Mouse (Mus musculus) limb, embryonic 14.5 days (tissue): ENCODE measurements around the gene Ina. TPM values are rescaled to one million over a fixed set of nuclear protein-coding genes. Genes with fewer than 3 reads are reported as not detected.
"Not testable (repeated sequence)": the region's sequence is repeated elsewhere in the genome, so short reads cannot be mapped to it uniquely, and the experiment has no call there.

Source experiments
- ATAC-seq: fragments of 200-750 bp; cut with Nextera tagmentation; 2 replicates; pipeline ENCODE4 v1.8.0; 2017; ENCODE audit warnings: low read depth, moderate number of reproducible peaks, moderate TSS enrichment; ENCODE audit not compliant: low FRiP score
- DNase-seq: peaks from one replicate; pipeline ENCODE4 v3.0.0-alpha.2; 2015; ENCODE audit warnings: low spot score
- H3K27ac ChIP-seq: fragments of 300-500 bp; sonication (generic); replicated peaks from 2 replicates; pipeline ENCODE4 v1.5.1; 2014; ENCODE audit warnings: low read depth, mild to moderate bottlenecking, low read length, moderate library complexity, mixed read lengths
- H3K27me3 ChIP-seq: fragments of 300-500 bp; sonication (generic); 2 replicates; pipeline ENCODE4 v1.6.1; 2014; ENCODE audit warnings: low read length, mixed read lengths; ENCODE audit not compliant: control insufficient read depth, insufficient read depth
- H3K36me3 ChIP-seq: fragments of 300-500 bp; sonication (generic); 2 replicates; pipeline ENCODE4 v1.6.1; 2014; ENCODE audit warnings: mild to moderate bottlenecking, low read length, moderate library complexity, mixed read lengths; ENCODE audit not compliant: control insufficient read depth, insufficient read depth
- H3K4me1 ChIP-seq: fragments of 300-500 bp; sonication (generic); 2 replicates; pipeline ENCODE4 v1.6.1; 2014; ENCODE audit warnings: antibody characterized with exemption, low read length, mixed read lengths; ENCODE audit not compliant: control insufficient read depth, insufficient read depth
- H3K4me2 ChIP-seq: fragments of 300-500 bp; sonication (generic); replicated peaks from 2 replicates; pipeline ENCODE4 v1.6.1; 2014; ENCODE audit warnings: low read depth, mild to moderate bottlenecking, low read length, moderate library complexity; ENCODE audit not compliant: severe bottlenecking
- H3K4me3 ChIP-seq: fragments of 300-500 bp; sonication (generic); replicated peaks from 2 replicates; pipeline ENCODE4 v1.5.1; 2014; ENCODE audit warnings: low read length
- H3K9ac ChIP-seq: fragments of 300-500 bp; sonication (generic); 2 replicates; pipeline ENCODE4 v1.6.1; 2014; ENCODE audit warnings: mild to moderate bottlenecking, low read depth, low read length, moderate library complexity; ENCODE audit not compliant: severe bottlenecking
- H3K9me3 ChIP-seq: fragments of 300-500 bp; sonication (generic); 2 replicates; pipeline ENCODE4 v1.6.1; 2016; ENCODE audit warnings: low read length; ENCODE audit not compliant: control insufficient read depth
- POLR2A ChIP-seq: fragments of 200-500 bp; IDR thresholded peaks from 2 replicates; pipeline ENCODE4 v1.8.0; 2012; ENCODE audit warnings: inconsistent platforms, mild to moderate bottlenecking, moderate library complexity, borderline replicate concordance; ENCODE audit not compliant: insufficient read depth, insufficient read length; ENCODE audit errors: extremely low read depth
- WGBS: fragments of 180-500 bp; shearing (Covaris S2); extraction: QIAGEN DNeasy Blood & Tissue Kit; methylation state at CpG from one replicate; pipeline ENCODE4 v1.1.7; 2014; 5-methylcytosine and 5-hydroxymethylcytosine counted together
- polyA plus RNA-seq, 2 experiments: library from polyadenylated mRNA; depleted of rRNA in 1 of 2; stranded (reverse) in 1 of 2; unstranded in 1 of 2; fragments of >200 nt; fragmentation: Nextera tagmentation in 1 of 2; extraction: Ambion mirVana in 1 of 2; gene quantifications; 2 replicates each; pipeline versions ENCODE4 v1.2.1 to v1.2.3; 2012 to 2014

Gene Ina
- polyA plus RNA-seq, 2 experiments: 0.40 to 1.3 TPM

- Histone ChIP-seq H3K9me3 (no peaks in the 10 kb centered on the region), H3K9ac (no peak overlapping the region), H3K36me3 (no peaks in the 10 kb centered on the region), H3K4me2 (no peak overlapping the region), H3K27me3 (no peaks in the 10 kb centered on the region), H3K4me3 (no peak overlapping the region), H3K4me1 (peaks cover 1% of the 10 kb centered on the region; the same call in 1 of the 2 replicates), H3K27ac (no peak overlapping the region)
- ATAC-seq (no peak), DNase-seq (no peak)
- 77% methylated on average over 4 of the region's 4 CpGs for WGBS
- no peak for TF ChIP-seq POLR2A
Observed at GRCm38 (mm10) chr19:46975565-46975964, 38.9 kb upstream of the Ina start.

- H3K9ac ChIP-seq: no peak overlapping the region
- ATAC-seq: no peak
- no peak overlapping the region for H3K27ac ChIP-seq
- H3K27me3 ChIP-seq: no peaks in the 10 kb centered on the region
- H3K36me3 ChIP-seq: no peaks in the 10 kb centered on the region
- 78% methylated on average over 8 of the region's 8 CpGs for WGBS
- no peak overlapping the region for H3K4me2 ChIP-seq
- no peaks in the 10 kb centered on the region for H3K9me3 ChIP-seq
- TF ChIP-seq POLR2A: no peak
- no peaks in the 10 kb centered on the region for H3K4me1 ChIP-seq
- no peak for DNase-seq
- H3K4me3 ChIP-seq: no peak overlapping the region
Observed at GRCm38 (mm10) chr19:46975997-46976396, 38.5 kb upstream of the Ina start.

GRCm38 (mm10) chr19:46976743-46977142, 37.8 kb upstream of the Ina start:
- Histone ChIP-seq H3K36me3 (no peaks in the 10 kb centered on the region), H3K4me3 (no peak overlapping the region), H3K9me3 (no peaks in the 10 kb centered on the region), H3K27me3 (no peaks in the 10 kb centered on the region), H3K27ac (no peak overlapping the region), H3K4me2 (no peak overlapping the region), H3K4me1 (no peaks in the 10 kb centered on the region), H3K9ac (no peak overlapping the region)
- WGBS: 68% methylated on average over 2 of the region's 2 CpGs
- TF ChIP-seq POLR2A: no peak
- DNase-seq (no peak), ATAC-seq (no peak)

- H3K9me3 ChIP-seq: no peaks in the 10 kb centered on the region
- H3K4me3 ChIP-seq: no peak overlapping the region
- H3K27me3 ChIP-seq: no peaks in the 10 kb centered on the region
- ATAC-seq (no peak), DNase-seq (no peak)
- H3K4me1 ChIP-seq: no peaks in the 10 kb centered on the region
- no peak overlapping the region for H3K9ac ChIP-seq
- 65% methylated on average over 6 of the region's 6 CpGs for WGBS
- no peak overlapping the region for H3K4me2 ChIP-seq
- H3K27ac ChIP-seq: no peak overlapping the region
- TF ChIP-seq POLR2A: no peak
- no peaks in the 10 kb centered on the region for H3K36me3 ChIP-seq
Observed at GRCm38 (mm10) chr19:46977460-46977859, 37.0 kb upstream of the Ina start.

- H3K27me3 ChIP-seq, H3K4me2 ChIP-seq, H3K9me3 ChIP-seq, DNase-seq, H3K4me3 ChIP-seq, H3K36me3 ChIP-seq, ATAC-seq, H3K27ac ChIP-seq, H3K4me1 ChIP-seq, H3K9ac ChIP-seq: not testable (repeated sequence)
- 94% methylated on average over 3 of the region's 3 CpGs for WGBS
Observed at GRCm38 (mm10) chr19:46978069-46978468, 36.4 kb upstream of the Ina start.
